Mouse (Mus musculus): Measurements from ENCODE around the gene Prrt4. TPM values are rescaled to one million over a fixed set of nuclear protein-coding genes. Genes with fewer than 3 reads are reported as not detected.
A peak's percentile ranks its signal among the peaks of the same experiment; 100 is the strongest.
"Not testable (repeated sequence)": the region's sequence is repeated elsewhere in the genome, so short reads cannot be mapped to it uniquely, and the experiment has no call there.

Gene Prrt4
- total RNA-seq, 2 experiments from 2014 or later: 0.36 to 0.73 TPM

- peak; percentile 85 for DNase-seq
- TF ChIP-seq CTCF (IDR thresholded peaks at IDR 0.05): peak; percentile 16; the same call in 1 of the 2 replicates
- peak within 1 kb of the TSS; percentile 88 for H3K27ac ChIP-seq
Observed at GRCm38 (mm10) chr6:29164314-29165244, 14.8 kb downstream of the Prrt4 start, which contains the start of gene Rbm28. Gene Rbm28, minus strand, starts transcription at chr6:29165006.

GRCm38 (mm10) chr6:29161291-29161690 is 18.1 kb downstream of the Prrt4 start:
- intact Hi-C loops (cut with DNase I); H3K27ac ChIP-seq; DNase-seq; H3K4me3 ChIP-seq: not testable (repeated sequence)

More at GRCm38 (mm10) chr6:29164314-29165244, 14.8 kb downstream of the Prrt4 start, which contains the start of gene Rbm28:
- H3K4me3 ChIP-seq: peak within 1 kb of the TSS; percentile 87
- intact Hi-C loops (cut with DNase I): no loop called here

- no peak for DNase-seq
- TF ChIP-seq CTCF (IDR thresholded peaks at IDR 0.05): no peak
- H3K27ac ChIP-seq: no peak overlapping the region
- intact Hi-C loops (cut with DNase I): no loop called here
- H3K4me3 ChIP-seq: no peak overlapping the region
Observed at GRCm38 (mm10) chr6:29160786-29161185, 18.6 kb downstream of the Prrt4 start.

- intact Hi-C loops (cut with DNase I): no loop called here
- Histone ChIP-seq H3K27ac (no peak overlapping the region), H3K4me3 (no peak overlapping the region)
- no peak for TF ChIP-seq CTCF (IDR thresholded peaks at IDR 0.05)
- DNase-seq: no peak
Observed at GRCm38 (mm10) chr6:29156326-29156725, 23.1 kb downstream of the Prrt4 start.

- TF ChIP-seq CTCF (IDR thresholded peaks at IDR 0.05): no peak
- intact Hi-C loops (cut with DNase I): no loop called here
- H3K27ac ChIP-seq: no peak overlapping the region
- no peak for DNase-seq
- no peak overlapping the region for H3K4me3 ChIP-seq
Observed at GRCm38 (mm10) chr6:29150001-29150400, 29.4 kb downstream of the Prrt4 start.

GRCm38 (mm10) chr6:29147407-29148010 is 31.9 kb downstream of the Prrt4 start:
- TF ChIP-seq CTCF (IDR thresholded peaks at IDR 0.05): no peak
- intact Hi-C loops (cut with DNase I): no loop called here
- no peak overlapping the region for H3K27ac ChIP-seq
- no peak overlapping the region for H3K4me3 ChIP-seq
- DNase-seq: no peak

GRCm38 (mm10) chr6:29146641-29147040 is 32.7 kb downstream of the Prrt4 start:
- DNase-seq: no peak
- Histone ChIP-seq H3K4me3 (no peak overlapping the region), H3K27ac (no peak overlapping the region)
- intact Hi-C loops (cut with DNase I): no loop called here
- no peak for TF ChIP-seq CTCF (IDR thresholded peaks at IDR 0.05)

- intact Hi-C loops (cut with DNase I): no loop called here
- no peak for DNase-seq
- TF ChIP-seq CTCF (IDR thresholded peaks at IDR 0.05): no peak
- no peak overlapping the region for H3K4me3 ChIP-seq
- H3K27ac ChIP-seq: no peak overlapping the region
Observed at GRCm38 (mm10) chr6:29145456-29146307, 33.7 kb downstream of the Prrt4 start.

GRCm38 (mm10) chr6:29144971-29145370 is 34.4 kb downstream of the Prrt4 start:
- Histone ChIP-seq H3K27ac (no peak overlapping the region), H3K4me3 (no peak overlapping the region)
- intact Hi-C loops (cut with DNase I): loop anchor here (5.0 kb wide), 1 partner anchor 193 kb away; no protein-coding TSS in a partner anchor
- DNase-seq: no peak
- no peak for TF ChIP-seq CTCF (IDR thresholded peaks at IDR 0.05)

- Histone ChIP-seq H3K27ac (no peak overlapping the region), H3K4me3 (no peak overlapping the region)
- intact Hi-C loops (cut with DNase I): loop anchor here (2.0 to 5.0 kb wide), 2 partner anchors 51 to 191 kb away; no protein-coding TSS in a partner anchor
- TF ChIP-seq CTCF (IDR thresholded peaks at IDR 0.05): peak; percentile 92
- DNase-seq: peak; percentile 66
Observed at GRCm38 (mm10) chr6:29143608-29144007, 35.8 kb downstream of the Prrt4 start.

- DNase-seq: no peak
- H3K27ac ChIP-seq: no peak overlapping the region
- H3K4me3 ChIP-seq: no peak overlapping the region
- intact Hi-C loops (cut with DNase I): no loop called here
- no peak for TF ChIP-seq CTCF (IDR thresholded peaks at IDR 0.05)
Observed at GRCm38 (mm10) chr6:29137441-29137840, 41.9 kb downstream of the Prrt4 start.

- Histone ChIP-seq H3K27ac (no peak overlapping the region), H3K4me3 (no peak overlapping the region)
- no peak for DNase-seq
- TF ChIP-seq CTCF (IDR thresholded peaks at IDR 0.05): no peak
- intact Hi-C loops (cut with DNase I): no loop called here
Observed at GRCm38 (mm10) chr6:29133100-29133499, 46.3 kb downstream of the Prrt4 start.

Measured in gastrocnemius, adult 2 months (tissue).